Mouse (Mus musculus) bone marrow, adult 2 months (tissue): ENCODE measurements around the gene Olfr457.

Experiments used
- CTCF ChIP-seq: fragments of 200-500 bp; IDR thresholded peaks from 2 replicates; pipeline ENCODE4 v1.5.1; 2011; ENCODE audit warnings: low read length, control low read depth; ENCODE audit not compliant: control insufficient read depth, insufficient read depth
- POLR2A ChIP-seq: fragments of 200-500 bp; IDR thresholded peaks from 2 replicates; pipeline ENCODE4 v1.6.1; 2011; ENCODE audit warnings: low read depth, mild to moderate bottlenecking, control low read depth, low read length, borderline replicate concordance; ENCODE audit not compliant: control insufficient read depth

GRCm38 (mm10) chr6:42503478-42503877 lies 27.3 kb upstream of the Olfr457 start:
- TF ChIP-seq CTCF = no peak
- no peak for TF ChIP-seq POLR2A
